Mouse (Mus musculus) hindbrain, embryonic 14.5 days (tissue): ENCODE results near the gene Tcf15. TPM values are rescaled to one million over a fixed set of nuclear protein-coding genes. Genes with fewer than 3 reads are reported as not detected.
A peak's percentile ranks its signal among the peaks of the same experiment; 100 is the strongest.

Source experiments
- ATAC-seq: fragments of 200-750 bp; cut with Nextera tagmentation; 2 replicates; pipeline ENCODE4 v1.8.0; 2017; ENCODE audit warnings: moderate number of reproducible peaks, mild to moderate bottlenecking, moderate TSS enrichment, moderate library complexity; ENCODE audit not compliant: low FRiP score
- DNase-seq: peaks from one replicate; pipeline ENCODE4 v3.0.0-alpha.2; 2015; ENCODE audit warnings: low spot score
- H3K27ac ChIP-seq: fragments of 300-500 bp; sonication (generic); 2 replicates; pipeline ENCODE4 v1.5.1; 2014; ENCODE audit warnings: mild to moderate bottlenecking, moderate library complexity
- H3K27me3 ChIP-seq: fragments of 300-500 bp; sonication (generic); 2 replicates; pipeline ENCODE4 v1.6.1; 2014; ENCODE audit warnings: mild to moderate bottlenecking, low read length, mixed read lengths; ENCODE audit not compliant: control insufficient read depth, insufficient read depth
- H3K36me3 ChIP-seq: fragments of 300-500 bp; sonication (generic); replicated peaks from 2 replicates; pipeline ENCODE4 v1.6.1; 2014; ENCODE audit not compliant: control insufficient read depth, insufficient read depth
- H3K4me1 ChIP-seq: fragments of 300-500 bp; sonication (generic); replicated peaks from 2 replicates; pipeline ENCODE4 v1.6.1; 2014; ENCODE audit warnings: antibody characterized with exemption, low read length, mixed read lengths; ENCODE audit not compliant: control insufficient read depth, insufficient read depth
- H3K4me2 ChIP-seq: fragments of 300-500 bp; sonication (generic); replicated peaks from 2 replicates; pipeline ENCODE4 v1.6.1; 2014; ENCODE audit warnings: mild to moderate bottlenecking, moderate library complexity
- H3K4me3 ChIP-seq: fragments of 300-500 bp; sonication (generic); replicated peaks from 2 replicates; pipeline ENCODE4 v1.5.1; 2014; ENCODE audit warnings: mild to moderate bottlenecking, low read length
- H3K9ac ChIP-seq: fragments of 300-500 bp; sonication (generic); 2 replicates; pipeline ENCODE4 v1.6.1; 2014
- H3K9me3 ChIP-seq: fragments of 300-500 bp; sonication (generic); 2 replicates; pipeline ENCODE4 v1.6.1; 2016; ENCODE audit warnings: low read length; ENCODE audit not compliant: control insufficient read depth
- WGBS: fragments of 180-500 bp; shearing (Covaris S2); extraction: QIAGEN DNeasy Blood & Tissue Kit; methylation state at CpG from one replicate; pipeline ENCODE4 v1.1.7; 2014; 5-methylcytosine and 5-hydroxymethylcytosine counted together
- polyA plus RNA-seq: library from polyadenylated mRNA; unstranded; fragments of >200 nt; fragmentation: Nextera tagmentation; extraction: Ambion mirVana; gene quantifications from 2 replicates; pipeline ENCODE4 v1.2.1, GENCODE M21; 2014

The Tcf15 gene
- polyA plus RNA-seq, 1 experiment from 2014 or later, result 2.3 TPM

GRCm38 (mm10) chr2:152176659-152177058 is 33.3 kb downstream of the Tcf15 start:
- no peak for DNase-seq
- no peaks in the 10 kb centered on the region for H3K9me3 ChIP-seq
- no peaks in the 10 kb centered on the region for H3K4me1 ChIP-seq
- no peak overlapping the region for H3K27ac ChIP-seq
- 75% methylated on average over 6 of the region's 6 CpGs for WGBS
- H3K27me3 ChIP-seq, result no peaks in the 10 kb centered on the region
- H3K4me2 ChIP-seq, result no peak overlapping the region
- no peak overlapping the region for H3K9ac ChIP-seq
- ATAC-seq, result no peak
- no peak overlapping the region for H3K4me3 ChIP-seq
- no peaks in the 10 kb centered on the region for H3K36me3 ChIP-seq

GRCm38 (mm10) chr2:152177162-152177805 is 33.9 kb downstream of the Tcf15 start:
- 11% methylated on average over 24 of the region's 24 CpGs for WGBS
- no peaks in the 10 kb centered on the region for H3K36me3 ChIP-seq
- no peaks in the 10 kb centered on the region for H3K9me3 ChIP-seq
- H3K4me2 ChIP-seq, result peak overlapping the region; percentile 20
- no peak overlapping the region for H3K4me3 ChIP-seq
- H3K9ac ChIP-seq, result peak overlapping the region; percentile 35; the same call in 1 of the 2 replicates
- no peak for ATAC-seq
- no peaks in the 10 kb centered on the region for H3K27me3 ChIP-seq
- no peak for DNase-seq
- H3K27ac ChIP-seq, result no peak overlapping the region
- no peaks in the 10 kb centered on the region for H3K4me1 ChIP-seq

- ATAC-seq (no peak), DNase-seq (no peak)
- Histone ChIP-seq H3K9ac (no peak overlapping the region), H3K27ac (no peak overlapping the region), H3K4me1 (no peaks in the 10 kb centered on the region), H3K9me3 (no peaks in the 10 kb centered on the region), H3K4me3 (no peak overlapping the region), H3K36me3 (no peaks in the 10 kb centered on the region), H3K27me3 (no peaks in the 10 kb centered on the region), H3K4me2 (no peak overlapping the region)
- WGBS, result 72% methylated on average over 6 of the region's 6 CpGs
These were observed 34.4 kb downstream of the Tcf15 start for GRCm38 (mm10) chr2:152177806-152178170.

GRCm38 (mm10) chr2:152178345-152178744 is 35.0 kb downstream of the Tcf15 start:
- H3K27me3 ChIP-seq, result no peaks in the 10 kb centered on the region
- no peak overlapping the region for H3K4me2 ChIP-seq
- H3K36me3 ChIP-seq, result no peaks in the 10 kb centered on the region
- H3K4me1 ChIP-seq, result no peaks in the 10 kb centered on the region
- no peak for ATAC-seq
- no peak overlapping the region for H3K27ac ChIP-seq
- no peak for DNase-seq
- WGBS, result 88% methylated on average over 3 of the region's 3 CpGs
- no peaks in the 10 kb centered on the region for H3K9me3 ChIP-seq
- no peak overlapping the region for H3K4me3 ChIP-seq
- no peak overlapping the region for H3K9ac ChIP-seq

GRCm38 (mm10) chr2:152179301-152179700 is 35.9 kb downstream of the Tcf15 start:
- no peak overlapping the region for H3K27ac ChIP-seq

GRCm38 (mm10) chr2:152180323-152180722 is 37.0 kb downstream of the Tcf15 start:
- Histone ChIP-seq H3K4me1 (no peaks in the 10 kb centered on the region), H3K36me3 (no peaks in the 10 kb centered on the region), H3K27me3 (no peaks in the 10 kb centered on the region), H3K9ac (no peak overlapping the region), H3K4me3 (no peak overlapping the region), H3K4me2 (no peak overlapping the region), H3K9me3 (no peaks in the 10 kb centered on the region), H3K27ac (no peak overlapping the region)
- WGBS, result 61% methylated on average over 6 of the region's 6 CpGs
- DNase-seq (no peak), ATAC-seq (no peak)

More at GRCm38 (mm10) chr2:152179301-152179700, 35.9 kb downstream of the Tcf15 start:
- WGBS, result 89% methylated on average over 2 of the region's 2 CpGs
- H3K9me3 ChIP-seq, result no peaks in the 10 kb centered on the region
- H3K4me2 ChIP-seq, result no peak overlapping the region
- no peak for DNase-seq
- H3K9ac ChIP-seq, result no peak overlapping the region
- no peak overlapping the region for H3K4me3 ChIP-seq
- H3K27me3 ChIP-seq, result no peaks in the 10 kb centered on the region
- no peaks in the 10 kb centered on the region for H3K4me1 ChIP-seq
- no peak for ATAC-seq
- H3K36me3 ChIP-seq, result no peaks in the 10 kb centered on the region

GRCm38 (mm10) chr2:152187132-152187531 is 43.8 kb downstream of the Tcf15 start:
- Histone ChIP-seq H3K27me3 (no peaks in the 10 kb centered on the region), H3K9me3 (no peaks in the 10 kb centered on the region), H3K36me3 (no peaks in the 10 kb centered on the region), H3K4me2 (no peak overlapping the region), H3K4me3 (no peak overlapping the region), H3K27ac (no peak overlapping the region), H3K9ac (no peak overlapping the region), H3K4me1 (no peaks in the 10 kb centered on the region)
- DNase-seq, result no peak
- 82% methylated on average over 5 of the region's 5 CpGs for WGBS
- no peak for ATAC-seq

GRCm38 (mm10) chr2:152189213-152189612 is 45.9 kb downstream of the Tcf15 start:
- no peaks in the 10 kb centered on the region for H3K36me3 ChIP-seq
- H3K4me2 ChIP-seq, result no peak overlapping the region
- H3K27me3 ChIP-seq, result no peaks in the 10 kb centered on the region
- no peak overlapping the region for H3K27ac ChIP-seq
- no peak overlapping the region for H3K9ac ChIP-seq
- ATAC-seq (no peak), DNase-seq (no peak)
- no peaks in the 10 kb centered on the region for H3K4me1 ChIP-seq
- WGBS, result 76% methylated on average over 7 of the region's 7 CpGs
- H3K4me3 ChIP-seq, result no peak overlapping the region
- no peaks in the 10 kb centered on the region for H3K9me3 ChIP-seq

GRCm38 (mm10) chr2:152189640-152190039 is 46.3 kb downstream of the Tcf15 start:
- no peaks in the 10 kb centered on the region for H3K9me3 ChIP-seq
- no peaks in the 10 kb centered on the region for H3K27me3 ChIP-seq
- no peaks in the 10 kb centered on the region for H3K4me1 ChIP-seq
- 57% methylated on average over 9 of the region's 9 CpGs for WGBS
- DNase-seq (no peak), ATAC-seq (no peak)
- no peak overlapping the region for H3K27ac ChIP-seq
- H3K4me2 ChIP-seq, result no peak overlapping the region
- H3K4me3 ChIP-seq, result no peak overlapping the region
- no peak overlapping the region for H3K9ac ChIP-seq
- H3K36me3 ChIP-seq, result no peaks in the 10 kb centered on the region

- no peaks in the 10 kb centered on the region for H3K27me3 ChIP-seq
- H3K4me2 ChIP-seq, result no peak overlapping the region
- H3K9me3 ChIP-seq, result no peaks in the 10 kb centered on the region
- 82% methylated on average over 7 of the region's 7 CpGs for WGBS
- H3K4me3 ChIP-seq, result no peak overlapping the region
- no peaks in the 10 kb centered on the region for H3K36me3 ChIP-seq
- H3K4me1 ChIP-seq, result no peaks in the 10 kb centered on the region
- no peak for ATAC-seq
- H3K27ac ChIP-seq, result no peak overlapping the region
- DNase-seq, result no peak
- no peak overlapping the region for H3K9ac ChIP-seq
These were observed 46.8 kb downstream of the Tcf15 start for GRCm38 (mm10) chr2:152190161-152190560.
